Mouse (Mus musculus): ENCODE measurements around the gene Olfr1330. TPM values are rescaled to one million over a fixed set of nuclear protein-coding genes. Genes with fewer than 3 reads are reported as not detected.

Olfr1330 gene
- polyA plus RNA-seq, 1 experiment from 2014 or later: not detected

Other genes with a start within 250 kb of the Olfr1330 start
- not detected in 2 replicates for gene Olfr62, start 229.6 kb upstream of the Olfr1330 start, polyA plus RNA-seq (2014; fragmentation: Nextera tagmentation; extraction: Ambion mirVana)
- gene Olfr1342, start 195.8 kb upstream of the Olfr1330 start, polyA plus RNA-seq (2014; fragmentation: Nextera tagmentation; extraction: Ambion mirVana): 0.15 TPM in 1 of 2 replicates, not detected in the other
- gene Olfr1341, start 185.1 kb upstream of the Olfr1330 start, polyA plus RNA-seq (2014; fragmentation: Nextera tagmentation; extraction: Ambion mirVana): not detected in 2 replicates
- not detected in 2 replicates for gene Olfr1340, start 168.5 kb upstream of the Olfr1330 start, polyA plus RNA-seq (2014; fragmentation: Nextera tagmentation; extraction: Ambion mirVana)
- gene Olfr1339, start 156.4 kb upstream of the Olfr1330 start, polyA plus RNA-seq (2014; fragmentation: Nextera tagmentation; extraction: Ambion mirVana): not detected in 2 replicates
- not detected in 2 replicates for gene Olfr1338, start 129.9 kb upstream of the Olfr1330 start, polyA plus RNA-seq (2014; fragmentation: Nextera tagmentation; extraction: Ambion mirVana)
- gene Olfr1337, start 106.0 kb upstream of the Olfr1330 start, polyA plus RNA-seq (2014; fragmentation: Nextera tagmentation; extraction: Ambion mirVana): not detected in 2 replicates
- gene Olfr1335, start 78.7 kb upstream of the Olfr1330 start, polyA plus RNA-seq (2014; fragmentation: Nextera tagmentation; extraction: Ambion mirVana): not detected in 2 replicates
- not detected in 2 replicates for gene Olfr1333, start 52.3 kb upstream of the Olfr1330 start, polyA plus RNA-seq (2014; fragmentation: Nextera tagmentation; extraction: Ambion mirVana)
- gene Olfr1331, start 23.9 kb upstream of the Olfr1330 start, polyA plus RNA-seq (2014; fragmentation: Nextera tagmentation; extraction: Ambion mirVana): not detected in 2 replicates
- gene Olfr1329, start 28.9 kb downstream of the Olfr1330 start, polyA plus RNA-seq (2014; fragmentation: Nextera tagmentation; extraction: Ambion mirVana): not detected in 2 replicates
- gene Olfr1328, start 50.0 kb downstream of the Olfr1330 start, polyA plus RNA-seq (2014; fragmentation: Nextera tagmentation; extraction: Ambion mirVana): not detected in 2 replicates
- not detected in 2 replicates for gene Lao1, start 73.0 kb downstream of the Olfr1330 start, polyA plus RNA-seq (2014; fragmentation: Nextera tagmentation; extraction: Ambion mirVana)
- gene Slc2a1, start 220.1 kb downstream of the Olfr1330 start, polyA plus RNA-seq (2014; fragmentation: Nextera tagmentation; extraction: Ambion mirVana): 53.6 and 74.1 TPM in 2 replicates

Measured in kidney, embryonic 14.5 days (tissue).